Mouse (Mus musculus) intestine, postnatal 0 days (tissue): ENCODE measurements around the gene Zfp503. TPM values are rescaled to one million over a fixed set of nuclear protein-coding genes. Genes with fewer than 3 reads are reported as not detected.
A peak's percentile ranks its signal among the peaks of the same experiment; 100 is the strongest.

Source experiments
- ATAC-seq: fragments of 200-750 bp; cut with Nextera tagmentation; 2 replicates; pipeline ENCODE4 v1.8.0; 2017; ENCODE audit warnings: mild to moderate bottlenecking, moderate TSS enrichment, moderate library complexity
- H3K27ac ChIP-seq: fragments of 300-500 bp; sonication (generic); 2 replicates; pipeline ENCODE4 v1.5.1; 2014; ENCODE audit warnings: mild to moderate bottlenecking, low read depth, low read length, moderate library complexity
- H3K27me3 ChIP-seq: fragments of 300-500 bp; sonication (generic); replicated peaks from 2 replicates; pipeline ENCODE4 v1.6.1; 2014; ENCODE audit warnings: low read length, mixed read lengths; ENCODE audit not compliant: control insufficient read depth, insufficient read depth
- H3K36me3 ChIP-seq: fragments of 300-500 bp; sonication (generic); 2 replicates; pipeline ENCODE4 v1.6.1; 2014; ENCODE audit warnings: mild to moderate bottlenecking, moderate library complexity; ENCODE audit not compliant: control insufficient read depth, insufficient read depth
- H3K4me1 ChIP-seq: fragments of 300-500 bp; sonication (generic); replicated peaks from 2 replicates; pipeline ENCODE4 v1.6.1; 2014; ENCODE audit warnings: antibody characterized with exemption, low read length, mixed read lengths; ENCODE audit not compliant: control insufficient read depth, insufficient read depth
- H3K4me2 ChIP-seq: fragments of 300-500 bp; sonication (generic); replicated peaks from 2 replicates; pipeline ENCODE4 v1.6.1; 2014; ENCODE audit warnings: low read depth, mild to moderate bottlenecking, moderate library complexity
- H3K4me3 ChIP-seq: fragments of 300-500 bp; sonication (generic); 2 replicates; pipeline ENCODE4 v1.5.1; 2014; ENCODE audit warnings: low read depth, low read length
- H3K9ac ChIP-seq: fragments of 300-500 bp; sonication (generic); 2 replicates; pipeline ENCODE4 v1.6.1; 2014; ENCODE audit warnings: mild to moderate bottlenecking, low read depth, low read length
- H3K9me3 ChIP-seq: fragments of 300-500 bp; sonication (generic); 2 replicates; pipeline ENCODE4 v1.6.1; 2016; ENCODE audit warnings: mixed run types; ENCODE audit not compliant: control insufficient read depth
- CTCF ChIP-seq: sonication (generic); IDR thresholded peaks from 2 replicates; pipeline ENCODE4 v1.5.1; 2016; ENCODE audit warnings: low read depth, mild to moderate bottlenecking, control low read depth, antibody characterized with exemption, moderate library complexity
- WGBS: fragments of 180-500 bp; shearing (Covaris S2); extraction: QIAGEN DNeasy Blood & Tissue Kit; methylation state at CpG from one replicate; pipeline ENCODE4 v1.1.7; 2014; 5-methylcytosine and 5-hydroxymethylcytosine counted together
- polyA plus RNA-seq: library from polyadenylated mRNA; unstranded; fragments of >200 nt; fragmentation: Nextera tagmentation; extraction: Ambion mirVana; gene quantifications from 2 replicates; pipeline ENCODE4 v1.2.1, GENCODE M21; 2015

The Zfp503 gene
- polyA plus RNA-seq, 1 experiment from 2014 or later, result 5.7 TPM

GRCm38 (mm10) chr14:22007006-22007405, 17.6 kb upstream of the Zfp503 start:
- no peak for ATAC-seq
- Histone ChIP-seq H3K9me3 (no peaks in the 10 kb centered on the region), H3K4me1 (no peaks in the 10 kb centered on the region), H3K27me3 (no peaks in the 10 kb centered on the region), H3K36me3 (no peaks in the 10 kb centered on the region), H3K4me3 (no peak overlapping the region), H3K27ac (no peak overlapping the region), H3K4me2 (no peak overlapping the region), H3K9ac (no peak overlapping the region)
- no peak for TF ChIP-seq CTCF
- 87% methylated on average over 6 of the region's 6 CpGs for WGBS

GRCm38 (mm10) chr14:22004943-22005342, 15.5 kb upstream of the Zfp503 start:
- H3K9me3 ChIP-seq, result no peaks in the 10 kb centered on the region
- no peak for TF ChIP-seq CTCF

GRCm38 (mm10) chr14:22003631-22004030, 14.2 kb upstream of the Zfp503 start:
- Histone ChIP-seq H3K9me3 (no peaks in the 10 kb centered on the region), H3K4me1 (no peaks in the 10 kb centered on the region), H3K4me3 (no peak overlapping the region), H3K9ac (no peak overlapping the region), H3K36me3 (no peaks in the 10 kb centered on the region), H3K27ac (no peak overlapping the region), H3K27me3 (no peaks in the 10 kb centered on the region), H3K4me2 (no peak overlapping the region)
- no peak for TF ChIP-seq CTCF
- WGBS, result 30% methylated on average over 4 of the region's 4 CpGs
- peak; percentile 74 for ATAC-seq

More at GRCm38 (mm10) chr14:22004943-22005342, 15.5 kb upstream of the Zfp503 start:
- no peaks in the 10 kb centered on the region for H3K27me3 ChIP-seq
- no peak overlapping the region for H3K4me3 ChIP-seq
- H3K4me1 ChIP-seq, result no peaks in the 10 kb centered on the region
- H3K9ac ChIP-seq, result no peak overlapping the region
- no peak overlapping the region for H3K4me2 ChIP-seq
- 74% methylated on average over 4 of the region's 4 CpGs for WGBS
- no peak overlapping the region for H3K27ac ChIP-seq
- no peaks in the 10 kb centered on the region for H3K36me3 ChIP-seq
- no peak for ATAC-seq

GRCm38 (mm10) chr14:22003231-22003630, 13.8 kb upstream of the Zfp503 start:
- no peaks in the 10 kb centered on the region for H3K27me3 ChIP-seq
- ATAC-seq, result peak; percentile 67
- no peak overlapping the region for H3K27ac ChIP-seq
- no peaks in the 10 kb centered on the region for H3K36me3 ChIP-seq
- TF ChIP-seq CTCF, result no peak
- no peaks in the 10 kb centered on the region for H3K4me1 ChIP-seq
- no peak overlapping the region for H3K4me3 ChIP-seq
- no peaks in the 10 kb centered on the region for H3K9me3 ChIP-seq
- no peak overlapping the region for H3K4me2 ChIP-seq
- 78% methylated on average over 1 of the region's 1 CpGs for WGBS
- H3K9ac ChIP-seq, result no peak overlapping the region

- Histone ChIP-seq H3K4me2 (no peak overlapping the region), H3K27me3 (no peaks in the 10 kb centered on the region), H3K4me1 (no peaks in the 10 kb centered on the region), H3K27ac (no peak overlapping the region), H3K9ac (no peak overlapping the region), H3K4me3 (no peak overlapping the region), H3K9me3 (no peaks in the 10 kb centered on the region), H3K36me3 (no peaks in the 10 kb centered on the region)
- no peak for TF ChIP-seq CTCF
- ATAC-seq, result no peak
- WGBS, result 95% methylated on average over 4 of the region's 4 CpGs
Measured at GRCm38 (mm10) chr14:21999588-21999987, 10.2 kb upstream of the Zfp503 start.

- H3K4me2 ChIP-seq, result peak overlapping the region; percentile 85
- H3K9ac ChIP-seq, result peak overlapping the region; percentile 51
- peak; percentile 74 for ATAC-seq
- H3K9me3 ChIP-seq, result no peaks in the 10 kb centered on the region
- peak overlapping the region; percentile 73 for H3K27ac ChIP-seq
- WGBS, result 0% methylated on average over 36 of the region's 36 CpGs
- no peaks in the 10 kb centered on the region for H3K27me3 ChIP-seq
- TF ChIP-seq CTCF, result no peak
- peak overlapping the region; percentile 73 for H3K4me3 ChIP-seq
- H3K36me3 ChIP-seq, result no peaks in the 10 kb centered on the region
- 0 out of 2 replicates have a peak, but pooled peaks cover 2% of the 10 kb centered on the region for H3K4me1 ChIP-seq
Measured at GRCm38 (mm10) chr14:21995031-21995754, 5.8 kb upstream of the Zfp503 start.
